Mouse (Mus musculus) C2C12 (cell line): ENCODE measurements around the gene Rph3al.

Source experiments
- CEBPB ChIP-seq: IDR thresholded peaks from one replicate; pipeline ENCODE4 v1.6.1; 2011; ENCODE audit warnings: low read depth, mild to moderate bottlenecking, control low read depth, moderate library complexity
- CTCF ChIP-seq: IDR thresholded peaks from one replicate; pipeline ENCODE4 v1.5.1; 2011; ENCODE audit not compliant: control insufficient read depth, insufficient read depth, insufficient read length
- MAX ChIP-seq: IDR thresholded peaks from one replicate; pipeline ENCODE4 v1.6.1; 2011; ENCODE audit warnings: mild to moderate bottlenecking, control low read depth
- MYOD1 ChIP-seq: IDR thresholded peaks from one replicate; pipeline ENCODE4 v1.6.1; 2011; ENCODE audit warnings: low read depth; ENCODE audit not compliant: control insufficient read depth, insufficient read length
- USF1 ChIP-seq: IDR thresholded peaks from one replicate; pipeline ENCODE4 v1.6.1; 2011; ENCODE audit warnings: low read depth, mild to moderate bottlenecking, control low read depth, moderate library complexity

DNA sequence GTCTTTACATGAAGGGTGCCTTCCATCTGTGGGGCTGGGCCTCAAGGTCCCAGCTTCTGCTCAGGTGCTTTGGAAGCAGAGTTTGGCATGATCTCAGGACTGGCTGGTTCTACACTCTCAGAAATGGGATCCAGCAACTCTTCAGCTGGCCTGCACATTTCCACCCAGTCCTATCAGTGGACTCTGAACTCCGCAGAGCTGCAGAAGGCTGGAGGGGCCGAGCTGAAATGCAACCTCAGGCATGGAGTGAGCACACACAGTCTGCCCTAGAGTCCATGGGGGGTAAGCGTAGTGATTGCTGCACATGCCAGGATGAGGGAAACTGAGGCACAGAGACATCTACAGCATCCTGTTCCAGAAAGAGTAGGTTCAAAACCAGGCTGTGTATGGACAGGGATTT is 127.7 kb downstream of the Rph3al start:
- TF ChIP-seq CTCF (no peak), USF1 (no peak), MAX (no peak), CEBPB (no peak), MYOD1 (no peak)
